Mouse (Mus musculus) liver, embryonic 14.5 days (tissue): ENCODE data around the gene Pigk.

Source experiments
- CTCF ChIP-seq: IDR thresholded peaks from 2 replicates; pipeline ENCODE4 v1.5.1; 2016; ENCODE audit warnings: antibody characterized with exemption, low read depth, control low read depth
- EP300 ChIP-seq: IDR thresholded peaks from 2 replicates; pipeline ENCODE4 v1.6.1; 2016; ENCODE audit warnings: antibody characterized with exemption, low read depth

DNA sequence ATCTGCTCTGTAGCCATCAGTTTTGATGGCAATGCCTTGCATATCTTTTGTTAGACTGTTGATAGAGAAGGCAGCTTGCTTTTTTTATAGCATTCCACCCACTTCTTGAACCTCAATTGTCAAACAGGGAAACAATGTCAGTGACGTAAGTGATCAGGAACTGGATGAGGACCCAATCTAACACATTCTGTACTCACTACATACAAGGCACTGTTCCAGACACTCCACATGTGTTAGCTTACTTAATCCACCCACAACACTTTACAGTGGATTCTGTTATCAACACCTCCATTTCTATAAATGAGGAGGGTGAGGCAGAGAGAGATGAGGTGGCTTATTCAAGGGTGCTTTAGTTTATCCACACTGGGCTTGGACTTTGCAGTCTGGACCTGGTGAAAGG is 124.0 kb downstream of the Pigk start:
- TF ChIP-seq EP300 (no peak), CTCF (no peak)
